Mouse (Mus musculus): ENCODE data around the gene Ankle1.
"Not testable (repeated sequence)": the region's sequence is repeated elsewhere in the genome, so short reads cannot be mapped to it uniquely, and the experiment has no call there.

Gene Ankle1

DNA sequence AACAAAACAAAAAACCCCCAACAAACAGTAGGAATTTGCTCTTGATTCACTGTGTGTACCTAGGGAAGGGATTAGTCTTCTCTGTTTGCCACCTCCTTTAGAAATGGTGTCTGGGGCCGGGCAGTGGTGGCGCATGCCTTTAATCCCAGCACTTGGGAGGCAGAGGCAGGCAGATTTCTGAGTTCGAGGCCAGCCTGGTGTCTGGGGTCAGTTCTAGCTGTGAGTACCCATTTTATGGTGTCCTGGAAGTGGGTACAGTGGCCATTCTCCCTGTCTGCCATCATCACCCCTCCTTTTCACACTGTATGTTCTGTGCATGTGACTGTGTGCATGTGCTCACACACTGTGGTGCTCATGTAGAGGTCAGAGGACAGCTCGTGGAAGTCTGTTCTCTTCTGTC, 2.4 kb downstream of the Ankle1 start:
- no peak for DNase-seq (ENCODE audit: low spot score)

GRCm38 (mm10) chr8:71411535-71412273, 5.9 kb downstream of the Ankle1 start:
- no peak for DNase-seq (ENCODE audit: low spot score)

GRCm38 (mm10) chr8:71422121-71422520, 16.3 kb downstream of the Ankle1 start:
- DNase-seq (ENCODE audit: low spot score): no peak

DNA sequence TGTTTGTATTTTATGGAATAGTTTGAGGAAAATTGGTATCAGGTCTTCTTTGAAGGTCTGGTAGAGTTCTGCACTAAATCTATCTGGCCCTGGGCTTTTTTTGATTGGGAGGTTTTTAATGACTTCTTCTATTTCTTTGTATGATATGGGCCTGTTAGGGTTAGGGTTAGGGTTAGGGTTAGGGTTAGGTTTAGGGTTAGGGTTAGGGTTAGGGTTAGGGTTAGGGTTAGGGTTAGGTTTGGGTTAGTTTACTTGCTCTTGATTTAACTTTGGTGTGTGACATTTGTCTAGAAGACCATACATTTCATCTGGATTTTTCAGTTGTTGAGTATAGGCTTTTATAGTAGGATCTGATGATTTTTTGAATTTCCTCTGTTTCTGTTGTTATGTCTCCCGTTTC, 27.1 kb downstream of the Ankle1 start:
- not testable (repeated sequence) for DNase-seq (ENCODE audit: low spot score)

- no peak for DNase-seq (ENCODE audit: low spot score)
These were observed 31.2 kb downstream of the Ankle1 start for GRCm38 (mm10) chr8:71437041-71437440.

DNA sequence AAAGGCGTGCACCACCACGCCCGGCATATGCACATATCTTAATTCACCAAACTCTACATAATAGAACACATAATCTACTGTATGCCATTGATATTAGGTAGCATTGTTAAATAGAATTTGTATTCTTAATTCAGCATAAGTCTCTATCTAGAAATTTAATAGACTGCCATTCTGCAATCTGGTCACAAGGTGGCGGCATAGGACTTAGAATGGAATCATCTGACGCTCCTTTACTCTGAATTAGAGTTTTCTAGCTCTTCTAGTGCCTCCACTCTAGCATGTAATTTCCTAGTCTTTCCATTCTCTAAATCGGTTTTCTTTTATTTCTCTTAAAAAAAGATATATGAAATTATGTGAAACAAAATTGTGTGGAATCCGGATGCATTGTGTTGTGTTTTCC, 35.6 kb downstream of the Ankle1 start:
- DNase-seq (ENCODE audit: low spot score): peak; percentile 85

DNA sequence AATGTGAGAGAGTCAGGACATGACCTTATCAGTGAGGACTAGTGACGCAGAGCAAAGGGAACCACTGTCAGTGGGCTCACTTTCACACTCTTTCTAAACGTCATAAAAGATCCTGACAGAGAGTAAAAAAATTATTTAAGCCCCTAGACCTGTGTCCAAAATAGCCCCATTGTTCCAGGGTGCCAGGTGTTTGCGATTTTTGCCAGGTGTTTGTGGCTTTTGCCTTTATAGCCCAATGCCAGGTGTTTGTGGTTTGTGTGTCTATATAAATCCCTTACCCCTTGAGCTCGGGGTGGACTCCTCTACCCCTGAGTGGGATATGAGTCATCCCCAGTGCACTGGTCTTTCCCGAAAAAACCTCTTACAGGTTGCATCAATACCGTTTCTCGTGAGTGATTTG, 39.3 kb downstream of the Ankle1 start:
- DNase-seq (ENCODE audit: low spot score): no peak

GRCm38 (mm10) chr8:71451337-71451736, 45.5 kb downstream of the Ankle1 start:
- DNase-seq (ENCODE audit: low spot score): no peak

GRCm38 (mm10) chr8:71451777-71452176, 46.0 kb downstream of the Ankle1 start:
- DNase-seq (ENCODE audit: low spot score): no peak

GRCm38 (mm10) chr8:71452669-71453068, 46.9 kb downstream of the Ankle1 start:
- DNase-seq (ENCODE audit: low spot score): no peak

DNA sequence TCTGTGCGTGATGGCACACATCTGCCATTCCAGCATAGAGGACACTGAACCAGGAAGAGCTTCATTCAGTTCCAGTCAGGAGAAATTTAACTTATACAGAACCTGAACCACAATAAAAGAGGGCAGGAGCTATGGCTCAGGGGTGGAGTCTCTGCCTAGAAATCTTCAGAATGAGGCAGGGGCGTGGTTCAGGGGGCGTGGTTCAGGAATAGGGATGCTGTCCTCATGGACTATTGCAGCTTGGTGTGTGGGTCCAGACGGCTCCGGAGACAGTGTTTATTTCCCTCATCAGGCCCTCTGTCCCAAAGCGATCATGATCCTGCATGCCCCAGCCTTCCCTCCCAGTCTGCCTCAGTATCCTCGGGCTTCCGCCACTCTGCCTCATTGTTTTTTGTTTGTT, 48.9 kb downstream of the Ankle1 start:
- no peak for DNase-seq (ENCODE audit: low spot score)

DNA sequence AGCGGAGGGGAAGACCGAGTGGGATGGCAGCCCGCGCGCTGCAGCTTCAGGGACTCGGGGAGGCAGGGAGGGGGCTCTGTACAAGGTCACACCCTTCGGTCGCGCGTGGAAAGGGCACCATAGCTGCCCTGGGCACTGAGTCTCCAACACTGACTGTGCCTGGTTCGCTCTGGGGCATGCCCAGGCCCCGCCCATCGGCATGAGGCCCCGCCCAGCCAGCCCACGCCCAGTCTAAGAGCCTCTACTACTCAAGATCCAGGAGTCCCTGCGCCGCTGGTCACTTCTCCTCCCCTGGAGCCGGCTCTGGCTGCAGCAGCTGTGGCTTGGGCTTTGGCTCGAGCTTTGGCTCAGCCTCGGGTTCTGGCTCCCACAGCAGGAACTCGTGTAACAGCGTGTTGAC, 51.1 kb downstream of the Ankle1 start:
- DNase-seq (ENCODE audit: low spot score): no peak

DNA sequence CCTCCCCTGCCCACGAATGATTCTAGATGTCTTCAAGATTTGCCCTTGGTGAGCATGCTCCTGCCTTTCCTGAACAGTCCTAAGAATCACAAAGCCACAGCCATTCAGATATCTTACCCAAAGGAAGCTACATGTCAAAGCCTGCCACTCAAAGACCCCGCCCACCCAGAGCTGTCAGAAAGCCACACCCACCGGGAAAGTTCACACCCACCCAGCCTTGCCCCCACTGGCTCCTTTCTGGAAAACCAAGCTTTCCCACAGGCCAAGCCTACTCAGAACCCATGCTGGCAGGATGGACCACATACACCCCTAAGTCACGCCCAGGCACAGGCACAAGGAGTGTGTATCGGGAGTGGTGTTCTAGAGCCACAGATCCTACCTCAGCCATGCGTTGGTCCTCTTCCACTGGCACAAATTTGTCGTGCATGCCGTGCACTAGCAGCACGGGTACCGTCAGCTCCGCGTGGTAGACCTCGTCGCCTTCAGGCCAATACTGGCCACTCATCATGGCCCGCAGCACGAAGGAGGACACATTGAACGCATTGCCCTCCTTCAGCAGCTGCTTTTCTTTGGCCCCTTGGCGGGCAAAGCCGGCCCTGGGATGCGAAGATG, 52.0 kb downstream of the Ankle1 start:
- no peak for DNase-seq (ENCODE audit: low spot score)

Measured in MN1 (cell line).